Mouse (Mus musculus) midbrain, embryonic 16.5 days (tissue): ENCODE results near the gene Rtn3. TPM values are rescaled to one million over a fixed set of nuclear protein-coding genes. Genes with fewer than 3 reads are reported as not detected.

Source experiments
- ATAC-seq: fragments of 200-750 bp; cut with Nextera tagmentation; 2 replicates; pipeline ENCODE4 v1.8.0; 2017; ENCODE audit warnings: moderate TSS enrichment
- H3K27ac ChIP-seq: fragments of 300-500 bp; sonication (generic); 2 replicates; pipeline ENCODE4 v1.5.1; 2014; ENCODE audit warnings: mild to moderate bottlenecking, low read length, mixed read lengths
- H3K27me3 ChIP-seq: fragments of 300-500 bp; sonication (generic); 2 replicates; pipeline ENCODE4 v1.6.1; 2014; ENCODE audit warnings: low read depth, low read length, mixed read lengths; ENCODE audit not compliant: control insufficient read depth, insufficient read depth
- H3K36me3 ChIP-seq: fragments of 300-500 bp; sonication (generic); 2 replicates; pipeline ENCODE4 v1.6.1; 2014; ENCODE audit warnings: mild to moderate bottlenecking, low read length, moderate library complexity, mixed read lengths; ENCODE audit not compliant: control insufficient read depth, insufficient read depth
- H3K4me1 ChIP-seq: fragments of 300-500 bp; sonication (generic); 2 replicates; pipeline ENCODE4 v1.6.1; 2014; ENCODE audit warnings: mild to moderate bottlenecking, low read length, mixed read lengths; ENCODE audit not compliant: control insufficient read depth, insufficient read depth
- H3K4me2 ChIP-seq: fragments of 300-500 bp; sonication (generic); 2 replicates; pipeline ENCODE4 v1.6.1; 2014; ENCODE audit warnings: mild to moderate bottlenecking, low read length, mixed read lengths
- H3K4me3 ChIP-seq: fragments of 300-500 bp; sonication (generic); 2 replicates; pipeline ENCODE4 v1.5.1; 2014; ENCODE audit warnings: low read depth, mild to moderate bottlenecking, low read length, moderate library complexity, mixed read lengths
- H3K9ac ChIP-seq: fragments of 300-500 bp; sonication (generic); 2 replicates; pipeline ENCODE4 v1.6.1; 2014; ENCODE audit warnings: low read depth, low read length, mixed read lengths
- H3K9me3 ChIP-seq: fragments of 300-500 bp; sonication (generic); replicated peaks from 2 replicates; pipeline ENCODE4 v1.6.1; 2014; ENCODE audit warnings: mild to moderate bottlenecking, low read length, mixed read lengths; ENCODE audit not compliant: control insufficient read depth, poor library complexity, severe bottlenecking
- WGBS: fragments of 180-500 bp; shearing (Covaris S2); extraction: QIAGEN DNeasy Blood & Tissue Kit; methylation state at CpG from one replicate; pipeline ENCODE4 v1.1.7; 2014; 5-methylcytosine and 5-hydroxymethylcytosine counted together
- polyA plus RNA-seq: library from polyadenylated mRNA; unstranded; fragments of >200 nt; fragmentation: Nextera tagmentation; extraction: Ambion mirVana; gene quantifications from 2 replicates; pipeline ENCODE4 v1.2.1, GENCODE M21; 2015

Gene Rtn3
- polyA plus RNA-seq, 1 experiment from 2014 or later: 682 TPM

DNA sequence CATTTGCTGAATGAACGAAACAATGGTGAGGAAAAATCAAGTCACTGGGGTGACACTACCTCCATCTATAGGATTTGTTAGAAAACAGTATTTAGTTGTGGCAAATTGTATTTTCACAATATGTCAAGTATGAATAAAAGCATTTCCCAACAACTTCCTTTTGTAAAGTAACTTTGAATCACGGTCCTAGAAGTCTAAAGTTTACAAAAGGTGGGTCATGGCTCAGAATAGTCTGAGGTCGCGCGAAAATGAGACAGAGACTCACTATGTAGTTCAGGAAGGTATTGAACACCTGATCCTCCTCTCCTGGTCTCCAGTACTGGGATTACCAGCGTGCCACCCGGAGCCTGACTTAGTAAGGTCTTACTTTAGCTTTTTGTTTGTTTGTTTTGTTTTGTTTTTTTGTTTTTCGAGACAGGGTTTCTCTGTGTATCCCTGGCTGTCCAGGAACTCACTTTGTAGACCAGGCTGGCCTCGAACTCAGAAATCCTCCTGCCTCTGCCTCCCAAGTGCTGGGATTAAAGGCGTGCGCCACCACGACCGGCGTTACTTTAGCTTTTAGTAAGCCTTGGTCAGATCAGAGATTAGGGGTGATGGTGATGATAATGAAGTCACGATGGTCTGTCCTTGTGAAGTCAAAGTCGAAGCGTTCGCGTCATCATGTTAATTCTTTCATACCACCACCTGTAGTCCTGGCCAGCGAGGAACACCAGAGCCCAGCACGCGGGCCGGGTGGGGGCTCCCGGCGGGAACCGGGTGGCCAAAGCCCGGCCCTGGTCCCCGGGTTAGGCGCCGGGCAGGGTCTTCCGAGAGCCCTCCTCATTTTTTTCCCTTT, 10.5 kb upstream of the Rtn3 start, which contains the start of gene Atl3:
Atl3 (plus strand) TSS at position 689 of the 835 bp plus-strand sequence.
- H3K9me3 ChIP-seq: no peaks in the 10 kb centered on the region
- peak within 1 kb of the TSS; percentile 94 for H3K9ac ChIP-seq
- H3K4me3 ChIP-seq: peak within 1 kb of the TSS; percentile 79
- 31% methylated on average over 31 of the region's 31 CpGs for WGBS
- H3K4me2 ChIP-seq: peak within 1 kb of the TSS; percentile 53
- peak within 1 kb of the TSS; percentile 97 for H3K27ac ChIP-seq
- H3K4me1 ChIP-seq: peaks cover 6% of the 10 kb centered on the region; the same call in 1 of the 2 replicates
- peak; percentile 0; the same call in 1 of the 2 replicates for ATAC-seq
- H3K36me3 ChIP-seq: no peaks in the 10 kb centered on the region
- H3K27me3 ChIP-seq: no peaks in the 10 kb centered on the region

DNA sequence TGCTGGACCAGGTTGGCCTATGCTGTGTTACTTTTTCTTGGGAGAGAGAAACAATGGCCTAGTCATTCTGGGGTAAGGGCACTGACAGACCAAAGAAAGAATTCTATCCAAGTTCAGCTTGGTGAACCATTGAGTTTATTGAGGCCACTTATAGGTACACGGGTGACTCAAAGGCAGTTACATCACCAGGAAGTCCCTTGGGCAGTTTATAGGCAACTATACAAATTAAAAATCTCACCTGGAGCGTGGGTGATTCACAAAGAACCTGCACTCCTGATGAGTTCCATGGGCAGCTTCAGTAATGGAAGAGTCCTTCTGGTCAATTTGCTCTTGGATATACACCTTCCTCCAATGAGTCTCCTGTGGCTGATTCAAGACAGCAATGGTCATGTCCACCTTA, 9.6 kb upstream of the Rtn3 start:
- Histone ChIP-seq H3K9ac (no peak overlapping the region), H3K4me2 (no peak overlapping the region), H3K27ac (no peak overlapping the region), H3K36me3 (no peaks in the 10 kb centered on the region), H3K4me3 (no peak overlapping the region), H3K4me1 (peaks cover 6% of the 10 kb centered on the region; the same call in 1 of the 2 replicates), H3K9me3 (no peaks in the 10 kb centered on the region), H3K27me3 (no peaks in the 10 kb centered on the region)
- 98% methylated on average over 2 of the region's 2 CpGs for WGBS
- ATAC-seq: no peak

DNA sequence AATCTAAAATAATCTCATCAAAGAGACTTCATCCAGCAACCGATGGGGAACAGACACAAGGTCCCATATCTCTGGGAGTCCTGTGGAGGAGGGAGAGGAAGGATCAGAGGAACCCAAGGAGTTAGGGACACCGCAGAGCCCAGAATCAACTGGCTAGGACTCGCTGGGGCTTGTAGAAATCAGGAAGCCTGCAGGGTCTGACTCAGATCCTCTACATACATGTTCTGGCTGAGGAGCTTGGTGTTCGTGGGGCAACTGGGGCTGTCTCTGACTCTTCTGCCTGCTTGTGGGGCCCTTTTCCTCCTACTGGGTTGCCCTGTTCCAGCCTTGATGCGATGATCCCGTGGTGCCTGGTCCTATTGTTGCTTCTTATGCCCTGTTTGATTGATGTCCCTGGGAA, 8.9 kb upstream of the Rtn3 start:
- Histone ChIP-seq H3K27ac (no peak overlapping the region), H3K4me3 (no peak overlapping the region), H3K4me2 (no peak overlapping the region), H3K36me3 (no peaks in the 10 kb centered on the region), H3K27me3 (no peaks in the 10 kb centered on the region), H3K9ac (no peak overlapping the region), H3K9me3 (no peaks in the 10 kb centered on the region), H3K4me1 (peaks cover 6% of the 10 kb centered on the region; the same call in 1 of the 2 replicates)
- WGBS: 89% methylated on average over 6 of the region's 6 CpGs
- no peak for ATAC-seq

GRCm38 (mm10) chr19:7487680-7488079, 4.6 kb upstream of the Rtn3 start:
- no peak overlapping the region for H3K4me2 ChIP-seq
- peaks cover 8% of the 10 kb centered on the region for H3K4me1 ChIP-seq
- no peak overlapping the region for H3K27ac ChIP-seq
- no peaks in the 10 kb centered on the region for H3K9me3 ChIP-seq
- H3K27me3 ChIP-seq: no peaks in the 10 kb centered on the region
- no peaks in the 10 kb centered on the region for H3K36me3 ChIP-seq
- ATAC-seq: no peak
- no peak overlapping the region for H3K9ac ChIP-seq
- H3K4me3 ChIP-seq: no peak overlapping the region
- 85% methylated on average over 8 of the region's 8 CpGs for WGBS

DNA sequence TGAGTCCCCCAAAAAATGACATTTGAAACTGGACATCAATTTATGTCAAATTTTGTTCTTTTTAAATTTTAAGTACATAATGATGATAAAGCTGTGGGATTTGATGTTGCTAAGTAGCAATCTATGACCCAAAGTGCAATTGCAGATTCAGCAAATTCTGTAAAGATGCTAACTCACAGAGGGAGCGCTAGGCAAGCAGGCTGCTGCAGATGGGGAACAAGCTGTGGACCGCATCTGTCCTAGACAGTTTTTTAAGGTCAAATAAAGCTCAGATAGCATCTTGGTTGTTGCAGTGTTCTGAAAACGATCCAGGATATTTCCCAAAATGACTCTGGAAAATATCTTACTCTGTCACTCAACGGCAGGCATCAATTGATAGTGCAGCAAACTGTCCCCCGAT, 995 bp upstream of the Rtn3 start:
- ATAC-seq: no peak
- peak overlapping the region; percentile 34; the same call in 1 of the 2 replicates for H3K9ac ChIP-seq

DNA sequence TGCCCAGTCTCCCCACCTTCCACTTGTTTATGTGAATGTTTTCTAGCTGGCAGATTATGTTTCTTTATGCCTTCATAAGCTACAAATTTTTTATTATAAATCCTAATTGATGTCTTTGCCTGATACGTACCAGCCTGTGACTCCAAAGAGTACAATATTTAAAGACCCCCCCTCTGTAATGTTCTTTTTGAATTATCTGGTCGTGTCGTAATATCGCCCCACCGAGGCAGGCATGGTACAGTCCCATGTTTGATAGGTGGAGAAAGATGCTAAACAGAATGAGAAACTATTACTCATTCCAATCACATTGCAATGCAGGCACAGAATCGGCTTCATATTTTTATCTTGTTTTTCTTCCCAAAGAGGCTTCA, 416 bp upstream of the Rtn3 start:
- H3K36me3 ChIP-seq: no peaks in the 10 kb centered on the region
- H3K4me2 ChIP-seq: peak overlapping the region; percentile 82
- 0% methylated on average over 6 of the region's 6 CpGs for WGBS
- ATAC-seq: peak; percentile 85
- H3K9ac ChIP-seq: peak overlapping the region; percentile 100; the same call in 1 of the 2 replicates
- H3K27ac ChIP-seq: peak overlapping the region; percentile 100
- H3K9me3 ChIP-seq: no peaks in the 10 kb centered on the region
- H3K4me3 ChIP-seq: peak overlapping the region; percentile 99
- no peaks in the 10 kb centered on the region for H3K27me3 ChIP-seq
- peaks cover 34% of the 10 kb centered on the region for H3K4me1 ChIP-seq

More for the DNA sequence above, 995 bp upstream of the Rtn3 start:
- Histone ChIP-seq H3K36me3 (no peaks in the 10 kb centered on the region), H3K27me3 (no peaks in the 10 kb centered on the region), H3K4me1 (peaks cover 31% of the 10 kb centered on the region), H3K9me3 (no peaks in the 10 kb centered on the region), H3K27ac (peak overlapping the region; percentile 100), H3K4me3 (peak overlapping the region; percentile 99), H3K4me2 (peak overlapping the region; percentile 82)
- 55% methylated on average over 5 of the region's 5 CpGs for WGBS

GRCm38 (mm10) chr19:7482266-7482598, 849 bp downstream of the Rtn3 start:
- peak overlapping the region; percentile 100 for H3K9ac ChIP-seq
- H3K4me3 ChIP-seq: peak overlapping the region; percentile 99
- no peaks in the 10 kb centered on the region for H3K27me3 ChIP-seq
- peak overlapping the region; percentile 82 for H3K4me2 ChIP-seq
- ATAC-seq: no peak
- H3K27ac ChIP-seq: peak overlapping the region; percentile 100
- no peaks in the 10 kb centered on the region for H3K36me3 ChIP-seq
- H3K9me3 ChIP-seq: no peaks in the 10 kb centered on the region
- H3K4me1 ChIP-seq: peaks cover 42% of the 10 kb centered on the region
- WGBS: 0% methylated on average over 7 of the region's 7 CpGs

- no peak for ATAC-seq
- Histone ChIP-seq H3K4me1 (peaks cover 47% of the 10 kb centered on the region), H3K27me3 (no peaks in the 10 kb centered on the region), H3K4me3 (peak overlapping the region; percentile 99), H3K9ac (peak overlapping the region; percentile 100), H3K4me2 (peak overlapping the region; percentile 82), H3K36me3 (no peaks in the 10 kb centered on the region), H3K9me3 (no peaks in the 10 kb centered on the region), H3K27ac (peak overlapping the region; percentile 100)
- 1% methylated on average over 12 of the region's 12 CpGs for WGBS
These were observed 1.4 kb downstream of the Rtn3 start for GRCm38 (mm10) chr19:7481541-7482265.

GRCm38 (mm10) chr19:7479751-7480248, 3.3 kb downstream of the Rtn3 start:
- no peak overlapping the region for H3K9ac ChIP-seq
- H3K4me3 ChIP-seq: no peak overlapping the region
- no peak for ATAC-seq
- WGBS: over 99% methylated on average over 3 of the region's 3 CpGs
- H3K27ac ChIP-seq: no peak overlapping the region
- H3K27me3 ChIP-seq: no peaks in the 10 kb centered on the region
- peak overlapping the region; percentile 82 for H3K4me2 ChIP-seq
- no peaks in the 10 kb centered on the region for H3K9me3 ChIP-seq
- peaks cover 47% of the 10 kb centered on the region for H3K4me1 ChIP-seq
- H3K36me3 ChIP-seq: no peaks in the 10 kb centered on the region
